Mouse (Mus musculus): ENCODE data around the gene Mcu.

The Mcu gene

DNA sequence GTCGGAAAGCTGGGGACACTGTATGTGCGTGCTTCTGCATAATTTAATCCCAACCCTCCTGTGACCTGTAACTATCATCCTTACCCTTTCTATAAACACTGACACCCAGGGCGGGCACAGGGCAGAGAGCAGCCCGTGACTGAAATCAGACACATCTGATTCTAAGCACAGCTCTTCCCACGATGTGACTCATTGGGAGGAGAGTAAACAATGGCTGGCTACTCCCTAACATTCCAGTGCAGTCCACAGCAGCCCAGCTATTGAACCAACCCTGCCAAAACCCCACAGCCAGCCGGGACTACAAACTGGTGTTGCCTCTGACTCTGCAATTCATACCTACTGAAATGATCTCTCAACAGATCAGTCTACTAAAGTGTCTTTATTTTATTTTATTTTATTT, 78.9 kb downstream of the Mcu start:
- ATAC-seq (ENCODE audit: low TSS enrichment), result no peak

DNA sequence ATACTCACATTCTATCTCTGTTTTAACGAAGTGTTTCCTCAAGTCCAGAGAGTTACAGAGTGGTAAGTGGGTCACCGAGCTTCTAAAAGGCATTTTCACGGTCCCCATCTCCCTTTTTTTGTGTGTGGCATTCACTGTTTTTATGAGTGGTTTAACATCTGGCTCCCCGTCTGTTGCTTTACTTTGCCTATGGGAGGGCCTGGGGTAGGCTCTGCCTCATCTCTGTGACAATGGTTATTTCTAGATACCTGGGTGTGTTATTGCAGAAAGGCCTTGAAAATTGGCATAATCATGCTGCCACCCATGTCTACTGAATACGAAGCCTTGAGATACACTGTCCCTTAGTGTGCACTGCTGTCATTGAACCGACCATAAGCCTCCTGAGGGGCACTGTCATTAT, 84.2 kb downstream of the Mcu start:
- ATAC-seq (ENCODE audit: low TSS enrichment), result peak; percentile 64

DNA sequence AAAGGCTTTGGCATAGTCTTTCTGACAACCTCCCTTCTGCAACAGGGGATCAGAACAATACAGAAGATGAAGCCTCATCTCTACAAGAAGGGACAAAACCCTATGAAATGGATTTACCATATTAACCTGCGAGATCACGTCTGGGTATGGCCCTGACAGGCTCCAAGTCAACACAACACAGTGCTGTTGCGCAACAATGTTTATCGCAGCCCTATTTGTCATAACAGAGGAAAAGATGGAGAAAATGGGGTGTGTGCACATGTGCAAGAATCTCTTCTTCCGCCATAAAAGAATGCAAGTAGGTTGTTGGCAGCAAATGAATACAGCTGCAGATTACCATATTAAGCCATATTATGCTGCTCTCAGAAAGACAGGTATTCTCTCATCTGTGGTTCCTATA, 88.7 kb downstream of the Mcu start:
- no peak for ATAC-seq (ENCODE audit: low TSS enrichment)

DNA sequence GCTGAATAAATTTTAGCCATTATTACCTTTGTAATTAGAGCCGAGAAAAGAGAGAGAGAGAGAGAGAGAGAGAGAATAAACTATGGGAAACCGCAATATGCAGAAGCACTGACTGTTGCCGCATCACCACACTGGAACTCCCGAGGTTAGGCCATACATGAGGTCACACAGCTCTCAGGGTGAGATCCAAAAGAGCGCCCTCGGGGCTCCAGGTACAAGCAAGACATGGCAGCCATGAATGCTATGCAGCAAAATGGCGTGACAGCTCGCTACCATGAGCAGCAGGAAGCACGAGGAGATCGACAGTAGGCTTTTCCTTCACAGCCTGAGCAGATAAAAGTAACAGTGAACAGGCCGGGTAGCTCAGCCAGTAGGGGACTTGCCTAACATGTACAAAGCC, 89.2 kb downstream of the Mcu start:
- ATAC-seq (ENCODE audit: low TSS enrichment), result no peak

DNA sequence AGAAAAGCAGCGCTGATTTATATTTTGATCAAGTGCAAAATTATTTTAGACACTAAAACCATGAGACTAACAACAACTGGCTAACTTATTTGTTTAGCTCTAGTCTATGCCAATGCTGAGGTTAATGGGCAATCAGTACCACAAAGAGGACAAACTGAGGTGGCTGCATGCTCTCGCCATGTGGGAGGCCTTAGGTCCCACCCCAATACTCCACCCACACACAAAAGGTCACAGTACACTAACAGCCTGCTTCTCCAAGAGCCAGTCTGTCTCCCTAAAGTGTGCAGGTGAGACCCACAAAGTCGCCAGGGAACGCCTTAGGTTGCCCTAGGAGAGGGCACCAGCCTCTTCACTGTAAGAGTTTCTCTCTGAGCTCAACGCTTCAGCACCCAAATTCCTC, 91.8 kb downstream of the Mcu start:
- ATAC-seq (ENCODE audit: low TSS enrichment), result no peak

DNA sequence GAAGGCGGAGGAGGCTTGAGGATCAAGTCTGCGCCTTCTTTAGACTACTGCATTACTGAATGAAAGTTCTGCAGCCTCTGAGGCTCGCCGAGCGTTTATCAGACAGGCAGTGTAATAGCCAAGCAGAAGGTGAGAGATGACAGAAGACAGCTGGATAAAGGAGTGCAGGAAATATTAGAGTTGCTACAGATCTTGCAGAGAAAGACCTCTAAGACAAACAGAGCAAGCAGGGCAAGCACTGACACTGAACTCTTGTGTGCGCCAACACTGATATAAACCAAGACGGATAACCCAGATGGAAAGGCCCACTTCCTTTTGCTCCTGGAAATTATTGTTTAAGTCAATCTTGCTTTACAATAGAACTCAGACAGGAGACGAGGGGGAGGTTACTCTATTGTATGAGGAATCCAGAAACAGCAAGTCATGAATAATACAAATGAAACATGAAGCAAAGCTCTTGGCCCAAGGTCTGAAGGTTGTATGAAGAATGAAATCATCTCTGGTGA, 92.6 kb downstream of the Mcu start:
- ATAC-seq (ENCODE audit: low TSS enrichment), result 0 out of 2 replicates have a peak, but pooled peaks have one; percentile 48

DNA sequence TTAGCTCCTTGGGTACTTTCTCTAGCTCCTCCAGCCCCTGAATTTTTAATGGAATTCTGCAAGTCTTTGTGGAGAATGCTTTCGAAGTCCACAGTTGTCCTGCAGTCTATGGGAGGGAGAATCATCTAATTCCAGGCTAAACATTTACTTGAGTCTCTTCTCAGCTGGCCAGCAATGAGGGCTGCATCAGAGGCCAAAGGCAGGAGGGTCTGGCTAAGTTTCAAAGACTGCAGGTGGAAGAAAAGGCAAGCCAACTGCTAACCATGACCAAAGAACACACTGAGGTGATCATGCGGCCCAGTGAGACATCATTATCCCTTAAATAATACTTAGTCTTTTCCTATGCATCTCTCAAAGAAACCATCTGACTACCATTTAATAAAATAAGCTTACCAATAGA, 95.8 kb downstream of the Mcu start:
- no peak for ATAC-seq (ENCODE audit: low TSS enrichment)

DNA sequence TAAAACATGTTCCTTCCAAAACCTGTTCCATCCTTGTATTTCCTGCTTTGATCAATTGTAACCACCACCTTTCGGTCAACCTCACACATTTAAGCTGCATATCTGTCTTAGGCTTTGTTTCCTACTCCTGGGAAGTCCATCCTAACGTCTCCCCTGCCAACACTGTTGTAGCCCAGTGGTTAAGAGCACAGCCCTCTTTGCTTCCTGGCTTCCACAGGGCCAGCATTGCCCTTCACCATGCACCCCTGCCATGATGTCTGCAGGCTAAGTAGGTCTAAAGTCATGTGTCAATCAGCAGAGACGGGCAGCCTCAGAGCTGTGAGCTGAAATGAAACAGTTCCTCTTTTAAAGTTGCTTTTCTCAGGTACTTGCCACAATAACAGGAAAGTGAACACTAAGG, 97.1 kb downstream of the Mcu start:
- no peak for ATAC-seq (ENCODE audit: low TSS enrichment)

DNA sequence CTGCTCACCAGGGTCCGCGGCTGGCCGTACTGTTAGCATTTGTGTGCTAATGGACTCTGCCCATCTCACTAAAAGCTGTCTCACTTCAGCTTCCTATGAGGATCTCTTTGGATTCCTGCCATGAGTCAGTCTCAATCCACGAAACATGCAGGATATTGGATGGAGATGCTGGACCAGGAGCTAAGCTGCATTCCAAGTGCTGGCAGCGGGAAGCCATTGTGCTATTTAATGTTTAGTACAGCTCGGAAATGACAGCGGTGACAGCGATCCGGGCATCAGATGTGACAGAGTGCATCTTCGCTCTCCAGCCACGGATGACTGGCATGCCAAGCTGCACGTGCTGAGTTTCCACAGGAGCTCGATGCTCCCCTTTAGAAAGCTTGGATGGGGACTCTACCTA, 99.3 kb downstream of the Mcu start:
- ATAC-seq (ENCODE audit: low TSS enrichment), result no peak

DNA sequence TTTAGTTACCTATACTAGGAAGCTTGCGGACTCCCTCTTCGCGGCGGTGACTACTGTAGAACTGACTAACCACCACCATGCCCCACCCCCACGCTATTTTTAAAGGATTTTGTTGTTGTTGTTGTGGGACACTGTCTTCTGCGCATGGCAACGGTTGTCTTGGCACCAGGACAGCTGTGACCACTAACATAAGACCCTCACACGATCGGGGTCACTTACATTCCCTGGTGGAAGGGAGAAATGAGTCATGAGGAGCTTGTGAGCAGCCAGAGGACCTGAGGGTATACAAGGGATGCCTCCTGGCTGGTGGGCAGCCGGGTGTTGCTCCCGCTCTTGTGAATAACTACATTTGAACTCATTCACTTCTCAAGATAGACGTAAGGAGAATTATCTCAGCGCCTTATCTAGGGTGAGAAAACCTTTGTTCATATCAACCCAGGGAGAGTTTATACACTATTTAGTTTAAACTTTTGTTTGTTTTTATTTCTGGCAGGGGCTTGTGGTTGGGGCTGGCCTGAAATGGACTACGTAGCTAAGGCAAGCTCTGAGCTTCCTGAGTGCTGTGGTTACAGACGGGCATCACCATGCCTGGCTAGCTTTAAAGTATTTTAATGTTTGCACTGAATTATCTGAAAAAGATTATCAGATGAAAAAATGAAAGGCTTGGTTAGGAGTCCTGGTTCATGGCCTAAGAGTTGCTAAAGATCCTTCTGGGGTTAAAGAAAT, 101.6 kb downstream of the Mcu start:
- ATAC-seq (ENCODE audit: low TSS enrichment), result no peak

DNA sequence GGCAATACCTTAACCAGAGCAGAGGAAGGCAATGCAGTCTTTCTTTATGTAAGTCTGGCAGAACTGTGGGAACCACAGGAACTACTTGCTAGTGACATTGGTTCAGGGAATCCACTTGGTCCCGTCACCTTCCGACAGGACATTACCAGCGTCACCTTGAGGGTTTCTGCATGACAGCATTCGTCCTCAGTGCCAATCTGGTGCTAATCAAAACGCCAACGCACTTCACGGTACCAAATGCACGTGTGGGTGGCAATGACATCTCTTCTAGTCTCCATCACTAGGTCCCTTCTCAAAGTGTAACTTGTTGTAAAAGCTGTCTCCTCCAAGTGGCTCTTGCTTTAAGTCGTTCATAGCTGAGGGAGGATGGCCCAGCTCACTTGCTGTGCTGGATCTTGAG, 104.3 kb downstream of the Mcu start:
- 0 out of 2 replicates have a peak, but pooled peaks have one; percentile 11 for ATAC-seq (ENCODE audit: low TSS enrichment)

DNA sequence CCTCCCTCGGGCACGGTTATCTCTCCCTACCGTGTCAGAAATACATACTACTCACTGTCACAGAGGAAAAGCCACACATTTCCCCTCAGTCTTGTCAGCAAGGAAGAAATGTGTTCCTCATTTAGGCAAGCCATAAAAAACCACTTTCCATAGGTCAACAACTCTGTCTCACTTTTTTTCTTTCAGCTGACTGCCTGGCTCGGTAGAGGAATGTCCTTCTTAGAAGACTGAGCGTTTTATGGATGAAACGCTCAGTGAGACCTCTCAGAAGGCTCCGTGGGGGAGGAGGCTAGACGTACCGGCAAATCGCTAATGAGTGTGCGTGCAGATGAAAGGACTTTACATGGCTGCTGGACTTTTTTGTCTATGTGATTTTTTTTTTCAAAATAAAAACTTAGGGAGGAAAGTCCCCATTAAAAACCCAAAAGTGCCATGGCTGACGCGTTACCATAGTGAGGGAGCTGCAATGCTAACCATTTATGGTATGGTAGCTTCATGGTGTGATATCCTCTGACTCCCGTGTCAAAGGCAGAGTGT, 105.0 kb downstream of the Mcu start:
- ATAC-seq (ENCODE audit: low TSS enrichment), result no peak

DNA sequence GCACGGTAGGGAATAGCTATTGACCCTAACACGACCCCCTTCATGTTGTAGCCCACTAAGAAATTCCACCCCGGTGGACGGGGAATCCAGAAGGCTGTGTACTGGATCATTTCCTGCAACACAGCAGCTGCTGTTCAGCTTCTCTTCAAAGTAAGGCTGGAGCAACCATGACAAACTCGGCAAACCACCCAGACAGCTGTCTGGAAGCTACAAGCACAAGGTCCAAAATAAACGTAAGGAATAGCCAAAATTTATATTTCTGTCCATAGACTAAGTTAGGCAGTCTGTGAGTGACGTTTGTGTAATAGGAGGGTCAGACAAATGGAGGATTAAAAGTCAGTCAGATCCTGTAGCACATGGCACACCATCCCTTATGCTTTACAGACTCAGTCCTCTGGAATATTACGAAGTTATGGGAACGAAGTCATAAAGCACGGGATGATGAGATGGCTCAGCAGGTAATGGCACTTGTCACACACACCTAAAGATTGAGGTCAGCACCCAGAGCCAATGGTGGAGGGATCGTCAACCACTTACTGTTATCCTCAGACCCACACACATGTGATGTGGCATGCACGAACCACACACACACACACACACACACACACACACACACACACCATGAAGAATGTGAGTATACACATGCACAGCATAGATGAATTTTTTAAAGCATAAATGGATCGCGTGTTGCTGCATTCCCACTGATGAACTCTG, 105.6 kb downstream of the Mcu start:
- ATAC-seq (ENCODE audit: low TSS enrichment), result peak; percentile 78

DNA sequence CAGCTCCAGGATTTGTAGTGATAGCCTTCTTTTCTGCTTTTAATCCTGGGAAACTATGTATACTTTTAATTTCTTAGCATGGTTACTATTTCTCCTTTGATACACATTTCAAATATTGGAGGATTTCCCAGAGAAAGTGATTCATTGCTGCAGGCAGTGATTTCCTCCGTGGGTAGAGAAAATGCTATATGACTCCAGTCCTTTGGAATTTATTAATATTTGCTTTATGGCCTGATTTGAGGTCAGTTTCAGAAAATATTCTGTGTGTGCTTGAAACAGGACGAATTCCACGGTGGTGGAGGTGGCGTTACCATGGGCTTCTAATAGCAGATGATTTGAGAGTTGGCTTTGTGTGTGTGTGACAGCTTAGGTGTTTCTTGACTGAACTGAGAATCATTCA, 107.3 kb downstream of the Mcu start:
- ATAC-seq (ENCODE audit: low TSS enrichment), result no peak

DNA sequence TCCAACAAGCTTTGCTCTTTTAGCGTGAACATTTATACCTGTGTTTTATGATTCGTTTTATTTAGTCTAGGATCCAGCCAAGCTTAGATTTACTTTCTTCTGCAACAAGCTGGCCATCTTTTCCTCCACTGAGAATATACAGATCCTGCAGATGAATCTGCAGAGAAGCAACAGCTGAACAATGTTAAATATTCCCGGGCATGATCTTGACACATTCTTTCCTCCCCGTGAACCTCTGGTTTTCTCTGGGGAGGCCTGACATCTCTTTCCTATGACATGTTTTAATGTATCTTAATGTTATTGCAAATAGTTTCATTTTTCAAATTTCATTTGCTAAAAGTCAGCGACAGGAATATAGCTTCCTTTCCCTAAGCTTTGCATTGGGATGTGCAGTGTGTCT, 109.8 kb downstream of the Mcu start:
- ATAC-seq (ENCODE audit: low TSS enrichment), result no peak

DNA sequence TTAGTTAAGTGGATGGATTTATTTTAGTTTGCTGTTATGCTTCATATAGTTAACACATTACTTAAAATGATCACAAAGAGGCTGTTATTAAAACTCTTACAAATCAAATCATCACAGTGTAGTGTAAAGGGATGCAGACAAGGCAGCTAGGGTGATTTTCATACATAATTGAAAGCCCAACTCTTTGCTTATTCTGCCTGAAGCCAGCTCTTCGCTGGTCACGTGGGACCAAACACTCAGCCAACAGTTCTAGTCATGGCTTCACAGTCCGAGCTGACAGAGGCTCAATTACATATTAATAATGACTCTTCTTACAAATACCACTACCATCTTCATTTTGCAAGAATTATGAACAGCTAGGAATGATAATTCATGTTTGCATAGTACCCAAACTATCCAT, 112.2 kb downstream of the Mcu start:
- ATAC-seq (ENCODE audit: low TSS enrichment), result no peak

DNA sequence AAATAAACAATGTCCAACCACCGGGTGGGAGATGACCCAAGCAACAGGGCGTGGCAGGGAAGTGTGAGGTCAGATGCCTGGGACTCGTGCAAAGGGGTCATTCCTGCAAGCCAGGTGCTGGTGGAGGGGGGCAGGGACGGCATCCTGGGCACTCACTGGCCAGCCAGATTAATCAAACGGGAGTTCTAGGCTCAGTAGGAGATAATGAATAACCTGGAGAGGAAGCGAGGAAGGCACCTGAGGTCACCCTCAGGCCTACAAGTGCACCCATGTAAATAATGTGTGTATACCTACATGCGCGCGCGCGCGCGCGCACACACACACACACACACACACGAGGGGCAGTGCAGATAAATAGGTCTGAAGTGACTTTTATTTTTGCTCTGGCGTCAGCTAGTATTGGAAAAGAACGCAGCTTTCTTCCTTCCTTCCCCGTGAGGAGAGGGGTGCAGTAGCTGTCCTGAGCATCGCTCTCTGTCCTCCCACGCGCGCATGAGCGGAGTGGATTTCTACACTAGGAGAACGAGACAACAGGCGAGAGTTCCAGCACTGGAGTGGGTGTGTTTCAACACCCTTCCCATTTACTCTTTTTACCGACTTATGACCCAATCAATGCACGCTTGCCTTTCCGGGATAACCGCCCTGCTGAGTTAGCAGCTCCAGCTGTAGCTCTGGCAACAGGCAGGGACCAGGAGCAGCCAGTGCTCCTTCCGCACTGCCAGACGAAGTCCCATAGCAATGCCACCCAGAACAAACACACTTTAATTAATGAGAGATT, 112.9 kb downstream of the Mcu start:
- ATAC-seq (ENCODE audit: low TSS enrichment), result peak; percentile 87

DNA sequence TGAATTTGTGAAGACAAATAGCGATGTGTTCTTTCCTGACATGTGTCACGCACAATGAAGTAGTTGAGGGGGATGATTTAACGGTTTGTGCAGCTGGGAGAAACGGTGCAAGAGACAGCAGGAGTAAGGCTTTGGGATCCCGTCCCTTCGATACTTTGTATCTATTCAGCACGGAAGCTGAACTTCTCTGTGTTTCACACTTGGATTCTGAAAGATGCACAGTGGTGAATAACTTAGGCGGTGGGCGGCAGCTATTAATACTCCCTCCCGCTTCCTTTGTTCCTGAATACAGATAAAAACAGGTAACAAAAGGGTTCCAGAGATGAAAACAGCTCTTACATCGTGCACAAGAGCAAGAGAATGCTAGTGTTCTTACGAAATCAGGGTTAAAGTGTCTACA, 114.1 kb downstream of the Mcu start:
- 0 out of 2 replicates have a peak, but pooled peaks have one; percentile 16 for ATAC-seq (ENCODE audit: low TSS enrichment)

DNA sequence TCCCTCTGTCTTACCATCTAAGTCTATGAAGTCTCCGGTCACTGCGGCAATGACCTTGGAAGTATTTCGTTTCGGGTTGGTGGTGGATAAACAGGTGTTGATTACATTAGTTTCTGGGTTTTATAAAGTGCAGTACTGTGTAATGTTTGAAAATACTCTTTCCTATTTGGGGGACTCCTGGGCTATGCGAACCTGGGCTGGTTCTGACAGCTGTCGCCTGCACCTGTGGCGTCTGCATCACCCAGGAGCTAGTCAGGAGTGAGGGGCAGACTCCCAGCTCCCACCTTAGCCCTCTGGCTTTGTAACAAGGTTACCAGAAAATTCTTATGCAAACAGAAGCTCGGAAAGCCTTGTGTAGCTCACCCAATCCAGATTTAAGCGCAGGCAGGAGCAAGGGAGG, 114.7 kb downstream of the Mcu start:
- ATAC-seq (ENCODE audit: low TSS enrichment), result no peak

DNA sequence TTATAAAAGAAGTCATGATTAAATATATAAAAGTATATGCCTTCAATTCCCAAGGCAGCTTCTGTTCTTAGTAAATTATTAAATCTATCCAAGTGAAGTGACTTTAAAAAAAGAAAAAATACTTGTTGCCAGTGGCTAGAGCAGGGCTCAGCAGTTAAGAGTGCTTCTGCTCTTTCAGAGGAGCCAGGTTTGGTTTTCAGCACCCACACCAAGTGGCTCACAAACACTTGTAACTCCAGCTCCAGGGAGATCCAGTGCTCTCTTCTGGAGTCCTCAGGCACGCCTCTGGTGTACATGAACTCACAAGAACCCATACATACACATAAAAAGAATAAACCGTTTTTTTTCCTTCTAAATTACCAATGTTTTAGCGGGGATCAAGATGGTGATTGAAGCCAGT, 116.3 kb downstream of the Mcu start:
- ATAC-seq (ENCODE audit: low TSS enrichment), result no peak

DNA sequence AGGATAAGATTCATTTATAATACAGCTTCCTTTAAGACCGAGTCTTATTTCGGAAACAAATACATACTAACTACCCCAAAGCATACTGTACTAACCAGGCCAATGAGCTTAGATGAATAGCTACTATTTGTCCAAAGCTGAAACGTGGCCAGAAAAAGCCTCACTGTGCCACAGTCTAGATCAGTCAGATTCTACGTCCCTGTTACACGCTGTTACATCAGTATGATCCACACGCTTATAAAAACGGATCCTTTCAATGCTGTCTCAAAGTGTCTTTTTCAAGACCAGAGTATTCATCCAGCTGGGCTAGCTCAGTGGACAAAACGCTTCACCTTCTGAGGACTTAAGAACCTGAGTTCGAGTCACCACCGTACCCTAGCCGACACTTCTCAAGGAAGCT, 119.5 kb downstream of the Mcu start:
- ATAC-seq (ENCODE audit: low TSS enrichment), result no peak

DNA sequence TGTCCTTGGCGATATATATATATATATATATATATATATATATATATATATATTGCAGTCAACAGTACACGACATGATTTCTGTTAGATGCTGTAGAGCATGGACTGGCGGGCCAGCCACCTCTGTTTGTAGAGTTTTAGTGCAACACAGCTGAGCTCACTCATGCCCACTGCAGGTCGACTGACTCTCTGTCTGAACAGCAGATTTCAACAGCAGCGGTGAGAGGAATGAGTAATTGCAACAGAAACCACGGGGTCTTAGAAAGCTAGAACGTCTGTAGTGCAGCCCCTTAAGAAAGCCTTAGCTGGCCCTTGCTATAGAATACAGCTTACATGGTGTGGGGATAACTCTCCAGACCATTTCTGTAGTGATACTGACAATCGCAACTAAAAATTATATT, 121.6 kb downstream of the Mcu start:
- no peak for ATAC-seq (ENCODE audit: low TSS enrichment)
